Mouse (Mus musculus): ENCODE results near the gene Cyb561d2. TPM values are rescaled to one million over a fixed set of nuclear protein-coding genes. Genes with fewer than 3 reads are reported as not detected.

Cyb561d2 gene
- polyA plus RNA-seq (2015; fragmentation: Nextera tagmentation; extraction: Ambion mirVana), result 14.9 and 16.8 TPM in 2 replicates

DNA sequence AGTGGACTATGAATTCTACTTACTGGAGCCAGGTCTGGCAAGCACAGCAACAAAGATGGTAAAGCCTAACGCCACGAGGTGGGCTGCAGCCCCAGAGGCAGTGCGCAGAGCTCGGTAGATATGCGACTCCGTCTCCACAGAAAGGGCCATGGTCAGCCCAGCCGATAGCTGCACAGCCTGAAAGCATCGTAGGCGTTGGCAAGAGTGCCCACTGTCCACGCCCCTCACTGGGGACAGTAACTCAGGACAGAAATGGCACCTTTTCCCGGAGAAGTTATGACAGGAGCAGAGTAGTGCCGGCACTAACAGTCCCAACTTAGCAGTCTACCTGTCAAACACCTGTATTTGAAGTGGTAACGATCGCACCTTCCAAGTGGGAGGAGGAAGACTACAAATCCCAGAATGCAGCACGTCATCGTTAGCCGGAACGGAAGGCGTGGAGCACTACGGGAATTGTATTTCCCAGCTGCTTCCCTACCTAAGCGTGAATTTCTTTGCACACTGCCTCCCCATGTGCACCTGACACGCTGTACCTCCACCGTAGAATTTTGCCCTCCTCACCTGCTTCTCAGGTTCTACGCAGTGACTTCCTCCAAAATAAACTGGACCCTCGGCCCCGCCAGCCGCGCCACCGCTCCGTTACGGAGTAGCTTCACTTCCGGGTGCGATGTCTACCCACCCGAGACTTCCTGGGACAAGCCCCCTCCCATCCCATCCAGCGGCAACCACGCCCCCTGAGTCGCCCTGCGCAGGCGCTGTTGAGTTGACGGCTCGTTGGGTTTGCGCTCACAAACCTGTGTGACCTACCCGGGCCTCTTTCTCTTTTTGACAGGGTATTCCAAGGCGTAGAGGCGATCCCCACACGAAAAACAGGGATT, at the start of gene Cyb561d2, which contains the start of gene Nprl2:
TSS of gene Cyb561d2 (minus strand) at position 720 of the 878 bp plus-strand sequence.
TSS of gene Nprl2 (plus strand) at position 753 of the 878 bp plus-strand sequence.

DNA sequence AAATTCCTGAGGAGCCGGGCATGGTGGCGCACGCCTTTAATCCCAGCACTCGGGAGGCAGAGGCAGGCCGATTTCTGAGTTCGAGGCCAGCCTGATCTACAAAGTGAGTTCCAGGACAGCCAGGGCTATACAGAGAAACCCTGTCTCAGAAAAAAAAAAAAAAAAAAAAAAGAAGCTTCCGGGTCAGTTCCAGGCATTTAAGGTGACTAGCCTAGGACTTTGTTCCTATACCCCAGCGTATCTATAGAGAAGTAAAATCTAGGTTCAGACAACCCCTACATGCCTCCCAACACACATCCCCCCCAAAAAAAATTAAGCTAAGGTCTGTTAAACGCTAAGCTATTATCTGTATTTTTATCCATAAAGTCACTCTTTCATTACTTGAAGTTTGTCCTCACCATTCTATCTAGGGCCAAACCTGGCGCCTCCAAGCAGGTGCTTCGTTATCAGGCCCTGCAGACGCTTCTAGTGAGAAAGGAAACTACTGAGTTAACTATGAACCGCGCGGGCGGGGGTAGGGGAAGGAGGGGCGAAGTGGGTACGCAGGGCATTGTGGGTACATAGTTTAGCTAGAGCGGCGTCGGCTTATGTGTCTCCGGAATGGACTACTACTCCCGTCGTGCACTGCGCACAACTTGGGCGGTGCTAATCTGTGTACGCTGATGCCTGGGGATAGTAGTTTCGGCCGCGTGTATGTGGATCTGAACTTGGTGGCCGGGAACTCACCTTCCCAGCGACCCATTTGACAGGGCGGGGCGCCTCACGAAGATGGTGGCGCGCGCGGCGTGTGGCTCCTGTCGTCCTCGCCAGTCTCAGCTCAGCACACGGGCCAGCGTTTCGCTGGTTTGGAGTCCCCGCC, 45.2 kb upstream of the Cyb561d2 start, which contains the start of gene Ifrd2:
TSS of gene Ifrd2 (plus strand) at position 669 of the 859 bp plus-strand sequence.

DNA sequence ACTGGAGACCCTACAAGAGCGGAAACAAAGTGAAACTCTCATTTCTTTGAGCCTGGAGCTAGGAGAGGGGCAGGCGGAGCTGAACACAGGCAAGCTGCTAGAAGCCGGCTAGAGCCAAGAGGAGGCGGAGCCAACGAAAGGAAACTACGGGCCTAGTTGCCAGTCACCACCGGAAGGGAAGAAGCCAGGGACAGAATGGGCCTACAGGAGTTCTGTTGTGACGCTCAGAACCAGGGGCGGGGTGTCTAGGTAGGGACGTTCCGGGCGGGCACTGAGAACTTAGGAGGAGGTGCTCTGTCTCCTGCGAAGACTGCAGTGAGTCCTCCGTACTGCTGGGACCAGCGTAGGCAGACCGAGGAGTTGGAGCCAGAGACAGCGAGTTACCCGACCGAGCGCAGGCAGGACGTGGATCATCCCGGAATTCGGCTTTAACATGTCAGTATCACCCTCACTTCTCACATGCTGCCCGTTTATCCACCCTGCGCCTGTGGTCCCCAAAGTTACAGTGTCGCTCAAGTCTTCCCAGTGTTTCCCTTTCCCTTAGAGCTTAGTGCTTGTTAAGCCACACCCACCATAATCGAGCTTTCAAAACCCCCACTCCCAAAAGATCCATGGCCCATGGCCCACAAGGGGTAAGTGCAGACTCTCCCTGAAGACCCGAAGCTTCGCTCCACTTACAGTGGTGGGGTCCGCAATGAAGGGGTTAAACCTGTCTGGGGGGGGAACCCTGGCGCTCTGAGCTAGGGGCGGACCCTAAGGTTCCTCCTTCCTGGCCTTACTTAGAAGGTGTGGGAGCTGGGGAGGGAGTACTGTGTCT, 38.7 kb upstream of the Cyb561d2 start, which contains the start of gene Hyal3:
TSS of gene Hyal3 (plus strand) at position 318 of the 817 bp plus-strand sequence.

DNA sequence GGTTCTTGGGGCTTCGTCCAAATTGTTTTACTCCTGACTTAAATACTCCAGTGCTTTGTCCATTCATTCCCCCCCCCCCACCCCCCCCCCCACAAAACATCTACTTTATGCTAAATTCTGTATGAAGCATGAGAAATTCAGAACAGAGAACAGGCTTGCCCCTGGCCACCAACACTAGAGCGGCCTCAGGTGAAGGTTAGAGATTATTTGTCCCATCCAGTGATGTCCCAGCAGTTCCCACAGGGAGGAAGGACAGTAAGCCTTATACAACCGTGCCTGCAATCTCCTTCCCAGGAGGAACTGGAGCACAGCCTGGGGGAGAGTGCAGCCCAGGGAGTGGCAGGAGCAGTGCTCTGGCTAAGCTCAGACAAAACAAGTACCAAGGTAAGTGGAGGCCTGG, 36.6 kb upstream of the Cyb561d2 start, which contains the start of gene Naa80:
TSS of gene Naa80 (plus strand) at position 301 of the 400 bp plus-strand sequence.

DNA sequence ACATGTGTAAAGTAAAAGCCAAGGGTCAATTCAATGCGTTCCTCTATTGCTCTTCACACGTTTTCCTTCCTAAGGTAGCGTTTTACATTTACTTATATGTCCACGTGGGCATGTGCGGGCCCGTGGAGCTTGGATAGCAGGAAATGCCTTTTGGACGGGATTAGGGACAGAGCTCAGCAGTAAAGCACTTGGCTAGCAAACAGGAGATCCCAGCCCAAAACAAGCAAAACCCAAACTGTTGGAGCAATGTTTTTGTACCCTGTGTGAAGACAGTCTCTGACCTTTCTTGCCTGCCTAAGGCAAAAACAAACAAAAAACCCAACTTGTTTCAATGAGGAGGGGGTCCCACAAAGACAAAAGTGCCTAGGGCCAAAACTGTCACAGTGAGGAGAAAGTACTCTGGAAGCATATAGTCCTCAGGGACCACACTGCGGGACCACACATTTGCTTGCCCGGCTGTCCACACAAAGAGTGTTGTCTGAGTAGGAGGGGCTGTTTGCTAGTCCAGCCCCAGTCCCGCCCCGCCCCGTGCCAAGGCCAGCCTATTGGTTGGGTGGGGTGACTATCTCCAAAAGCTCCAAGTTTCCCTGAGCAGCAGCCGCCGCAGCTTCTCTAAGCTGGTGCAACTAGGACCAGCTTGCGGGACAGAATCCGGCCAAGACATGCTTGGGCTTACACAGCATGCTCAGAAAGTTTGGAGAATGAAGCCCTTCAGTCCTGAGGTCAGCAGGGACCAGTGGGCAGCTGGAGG, 34.5 kb upstream of the Cyb561d2 start, which contains the start of gene Hyal1:
TSS of gene Hyal1 (plus strand) at position 571 of the 751 bp plus-strand sequence.

DNA sequence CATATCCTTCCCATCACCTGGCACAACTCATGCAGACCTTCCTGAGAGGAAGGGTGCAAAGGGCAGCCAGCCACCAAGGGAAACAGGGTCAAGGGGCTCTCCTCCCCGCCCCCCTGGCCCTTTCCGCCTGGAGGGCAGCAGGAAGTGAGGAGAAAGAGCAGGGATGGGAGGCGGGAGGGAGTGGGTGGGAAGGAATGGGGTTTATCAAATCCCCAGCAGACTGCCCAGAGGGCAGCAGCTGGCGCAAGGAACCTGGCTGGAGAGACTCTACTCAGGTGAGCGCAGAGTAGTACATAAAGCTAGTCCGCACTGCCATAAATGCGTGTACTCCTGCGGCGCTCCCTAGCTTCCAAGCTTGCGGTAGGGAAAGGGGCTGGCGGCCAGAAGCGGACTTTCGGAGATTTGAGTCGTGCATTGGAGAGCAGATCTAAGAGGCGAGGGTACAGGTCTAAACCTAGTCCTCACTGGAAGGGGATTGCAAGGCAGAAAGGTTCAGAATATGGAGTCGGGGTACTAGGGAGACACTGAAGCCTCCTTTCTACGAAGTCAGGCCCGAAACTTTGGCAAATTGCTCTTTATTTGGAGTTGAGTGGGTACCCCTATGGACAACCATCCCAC, 25.8 kb upstream of the Cyb561d2 start, which contains the start of gene Hyal2:
TSS of gene Hyal2 (plus strand) at position 244 of the 618 bp plus-strand sequence.

DNA sequence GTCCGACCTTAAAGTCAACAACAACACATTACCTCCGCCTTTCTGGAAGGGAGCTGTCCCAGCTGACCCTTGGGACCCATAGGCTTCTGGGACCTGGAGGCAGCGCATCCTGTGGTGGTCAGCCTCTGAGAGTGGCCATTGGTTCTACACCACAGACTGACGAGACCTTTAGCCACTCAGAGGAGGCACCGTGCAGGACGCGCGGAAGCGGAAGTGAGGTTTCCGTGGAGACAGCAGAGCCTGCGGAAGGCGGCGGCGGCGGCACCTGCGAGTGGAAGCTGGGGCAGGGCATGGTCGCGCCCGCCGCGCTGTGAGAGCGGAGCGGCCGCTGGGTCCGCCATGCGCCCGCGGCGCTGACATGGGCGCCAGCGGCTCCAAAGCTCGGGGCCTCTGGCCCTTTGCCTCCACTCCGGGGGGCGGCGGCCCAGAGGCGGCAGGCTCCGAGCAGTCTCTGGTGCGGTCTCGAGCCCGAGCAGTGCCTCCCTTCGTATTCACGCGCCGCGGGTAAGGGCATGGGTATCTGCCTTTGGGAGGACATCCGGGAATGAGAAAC, 21.1 kb upstream of the Cyb561d2 start, which contains the start of gene Tusc2:
TSS of gene Tusc2 (plus strand) at position 227 of the 553 bp plus-strand sequence.

DNA sequence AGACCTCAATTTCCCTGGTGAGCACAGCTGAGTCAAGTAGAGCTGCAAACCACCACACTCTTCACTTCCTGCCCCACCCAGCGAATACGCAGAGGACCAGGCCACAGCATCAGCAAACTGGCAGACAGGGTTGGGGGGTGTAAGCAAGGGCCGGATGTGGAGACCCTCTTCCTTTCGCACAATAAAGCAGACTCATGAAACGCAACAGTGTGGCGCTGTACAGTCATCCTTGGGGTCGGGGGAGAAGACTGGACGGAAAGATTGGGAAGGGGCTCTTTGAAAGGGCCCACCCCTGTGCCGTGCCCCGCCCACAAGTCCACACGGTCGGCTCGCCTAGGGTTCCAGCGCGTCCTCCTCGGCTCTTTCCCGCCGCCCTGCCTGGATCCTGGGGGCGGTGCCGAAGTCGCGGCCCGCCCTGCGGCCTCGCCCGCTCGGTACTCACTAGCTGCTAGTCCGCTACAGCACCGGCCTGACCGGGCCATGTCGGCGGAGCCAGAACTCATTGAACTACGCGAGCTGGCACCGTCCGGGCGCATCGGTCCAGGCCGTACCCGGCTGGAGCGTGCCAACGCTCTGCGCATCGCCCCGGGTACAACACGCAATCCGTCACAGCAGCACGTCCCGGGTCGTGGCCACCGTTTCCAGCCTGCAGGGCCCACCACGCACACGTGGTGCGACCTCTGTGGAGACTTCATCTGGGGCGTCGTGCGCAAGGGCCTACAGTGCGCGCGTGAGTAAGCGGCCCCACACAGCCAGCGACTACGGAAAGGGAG, 9.3 kb upstream of the Cyb561d2 start, which contains the start of gene Rassf1:
TSS of gene Rassf1 (plus strand) at position 439 of the 773 bp plus-strand sequence.

DNA sequence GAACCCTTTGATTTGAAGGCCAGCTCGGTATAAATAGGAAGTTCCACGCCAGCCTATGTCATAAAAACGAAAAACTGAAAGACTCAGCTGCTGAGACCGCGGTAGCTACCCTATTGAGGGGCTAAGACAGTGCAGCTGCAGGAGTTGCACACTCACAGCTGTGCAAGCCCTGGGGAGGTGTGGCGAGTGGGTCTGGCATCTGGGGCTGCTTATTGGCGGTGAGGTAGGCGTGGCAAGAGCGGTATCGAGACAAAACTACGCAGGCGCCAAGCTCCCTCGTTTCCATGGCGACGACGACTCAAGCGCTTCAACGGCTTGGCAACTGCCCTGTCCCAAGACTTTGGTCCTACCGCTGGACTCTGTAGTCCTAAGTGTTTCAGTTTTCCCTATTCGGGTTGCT, 5.0 kb upstream of the Cyb561d2 start, which contains the start of gene Zmynd10:
TSS of gene Zmynd10 (plus strand) at position 273 of the 400 bp plus-strand sequence.

DNA sequence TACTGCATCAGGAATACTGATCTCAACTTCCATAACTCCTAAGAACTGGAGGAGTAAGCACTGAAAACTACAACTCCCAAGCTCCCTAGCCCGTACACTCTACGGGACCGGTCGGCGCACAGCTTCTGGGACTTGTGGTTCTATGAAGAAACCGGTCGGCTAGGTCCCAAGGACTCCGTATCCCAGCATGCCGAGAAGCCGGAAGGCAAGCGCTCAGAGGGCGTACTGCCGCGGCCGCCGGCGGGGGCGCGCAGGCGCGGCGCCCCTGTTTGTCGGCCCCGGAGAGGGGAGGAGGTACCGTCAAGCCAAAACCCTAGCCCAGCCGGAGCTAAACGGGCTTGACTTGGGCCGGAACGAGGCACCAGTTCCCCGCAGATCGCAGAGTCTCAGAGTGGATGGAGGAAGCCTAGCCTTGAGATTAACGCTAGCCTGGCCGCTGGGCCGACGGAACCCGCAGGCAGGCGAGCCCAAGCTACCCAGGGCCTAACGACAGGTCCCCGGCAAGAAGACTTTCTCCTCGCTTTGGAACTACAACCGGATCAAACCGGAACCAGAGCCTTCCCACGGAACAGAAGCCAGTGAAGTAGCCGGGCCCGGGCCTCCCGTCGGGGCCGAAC, 8.1 kb downstream of the Cyb561d2 start, which contains the start of gene Tmem115:
TSS of gene Tmem115 (plus strand) at position 155 of the 617 bp plus-strand sequence.

Other genes starting within 250 kb of the Cyb561d2 start
- gene Cish, start 246.2 kb downstream of the Cyb561d2 start, polyA plus RNA-seq (2015; fragmentation: Nextera tagmentation; extraction: Ambion mirVana), result 6.8 and 8.7 TPM in 2 replicates
- 3.8 and 3.9 TPM in 2 replicates for gene Hemk1, start 203.8 kb downstream of the Cyb561d2 start, polyA plus RNA-seq (2015; fragmentation: Nextera tagmentation; extraction: Ambion mirVana)
- gene 6430571L13Rik, start 201.6 kb downstream of the Cyb561d2 start, polyA plus RNA-seq (2015; fragmentation: Nextera tagmentation; extraction: Ambion mirVana), result 0.28 TPM in 1 of 2 replicates, not detected in the other
- 0.20 and 0.23 TPM in 2 replicates for gene Cacna2d2, start 142.6 kb downstream of the Cyb561d2 start, polyA plus RNA-seq (2015; fragmentation: Nextera tagmentation; extraction: Ambion mirVana)
- 18.2 and 21.5 TPM in 2 replicates for gene Tmem115, start 8.2 kb downstream of the Cyb561d2 start, polyA plus RNA-seq (2015; fragmentation: Nextera tagmentation; extraction: Ambion mirVana)
- 12.4 and 12.5 TPM in 2 replicates for gene Nprl2, start within 50 bp of the Cyb561d2 start, polyA plus RNA-seq (2015; fragmentation: Nextera tagmentation; extraction: Ambion mirVana)
- gene Zmynd10, start 5.1 kb upstream of the Cyb561d2 start, polyA plus RNA-seq (2015; fragmentation: Nextera tagmentation; extraction: Ambion mirVana), result not detected in 2 replicates
- gene Rassf1, start 9.4 kb upstream of the Cyb561d2 start, polyA plus RNA-seq (2015; fragmentation: Nextera tagmentation; extraction: Ambion mirVana), result 32.9 and 34.1 TPM in 2 replicates
- gene Tusc2, start 21.1 kb upstream of the Cyb561d2 start, polyA plus RNA-seq (2015; fragmentation: Nextera tagmentation; extraction: Ambion mirVana), result 38.6 and 39.5 TPM in 2 replicates
- gene Hyal2, start 25.8 kb upstream of the Cyb561d2 start, polyA plus RNA-seq (2015; fragmentation: Nextera tagmentation; extraction: Ambion mirVana), result 28.4 and 28.8 TPM in 2 replicates
- 6.8 and 6.9 TPM in 2 replicates for gene Hyal1, start 34.7 kb upstream of the Cyb561d2 start, polyA plus RNA-seq (2015; fragmentation: Nextera tagmentation; extraction: Ambion mirVana)
- 18.5 and 20.0 TPM in 2 replicates for gene Naa80, start 36.7 kb upstream of the Cyb561d2 start, polyA plus RNA-seq (2015; fragmentation: Nextera tagmentation; extraction: Ambion mirVana)
- 1.8 and 2.4 TPM in 2 replicates for gene Hyal3, start 38.6 kb upstream of the Cyb561d2 start, polyA plus RNA-seq (2015; fragmentation: Nextera tagmentation; extraction: Ambion mirVana)
- 146 and 158 TPM in 2 replicates for gene Ifrd2, start 45.4 kb upstream of the Cyb561d2 start, polyA plus RNA-seq (2015; fragmentation: Nextera tagmentation; extraction: Ambion mirVana)
- 1.2 TPM in 2 replicates for gene Sema3b, start 67.0 kb upstream of the Cyb561d2 start, polyA plus RNA-seq (2015; fragmentation: Nextera tagmentation; extraction: Ambion mirVana)
- gene Gnai2, start 93.2 kb upstream of the Cyb561d2 start, polyA plus RNA-seq (2015; fragmentation: Nextera tagmentation; extraction: Ambion mirVana), result 287 and 324 TPM in 2 replicates
- 0.54 and 0.63 TPM in 2 replicates for gene Slc38a3, start 127.3 kb upstream of the Cyb561d2 start, polyA plus RNA-seq (2015; fragmentation: Nextera tagmentation; extraction: Ambion mirVana)
- gene Gnat1, start 137.5 kb upstream of the Cyb561d2 start, polyA plus RNA-seq (2015; fragmentation: Nextera tagmentation; extraction: Ambion mirVana), result 1.5 and 2.1 TPM in 2 replicates
- gene Sema3f, start 168.3 kb upstream of the Cyb561d2 start, polyA plus RNA-seq (2015; fragmentation: Nextera tagmentation; extraction: Ambion mirVana), result 4.4 and 6.3 TPM in 2 replicates
- gene Rbm5, start 228.8 kb upstream of the Cyb561d2 start, polyA plus RNA-seq (2015; fragmentation: Nextera tagmentation; extraction: Ambion mirVana), result 86.8 and 98.0 TPM in 2 replicates